Mouse (Mus musculus) fat pad, adult 2 months (tissue): Measurements from ENCODE around the gene Olfr110.
"Not testable (repeated sequence)": the region's sequence is repeated elsewhere in the genome, so short reads cannot be mapped to it uniquely, and the experiment has no call there.

Experiments used
- DNase-seq: peaks from one replicate; pipeline ENCODE4 v3.0.0-alpha.2; 2011; ENCODE audit warnings: low read depth, low spot score; ENCODE audit errors: extremely low read depth

Gene Olfr110

GRCm38 (mm10) chr17:37491930-37492518, at the start of gene Olfr110:
Gene Olfr110 (plus strand): TSS chr17:37492468.
- DNase-seq, result no peak

GRCm38 (mm10) chr17:37445180-37445579, 47.1 kb upstream of the Olfr110 start, which contains the start of gene Olfr108:
Gene Olfr108 (plus strand): TSS chr17:37445480.
- DNase-seq, result no peak

DNA sequence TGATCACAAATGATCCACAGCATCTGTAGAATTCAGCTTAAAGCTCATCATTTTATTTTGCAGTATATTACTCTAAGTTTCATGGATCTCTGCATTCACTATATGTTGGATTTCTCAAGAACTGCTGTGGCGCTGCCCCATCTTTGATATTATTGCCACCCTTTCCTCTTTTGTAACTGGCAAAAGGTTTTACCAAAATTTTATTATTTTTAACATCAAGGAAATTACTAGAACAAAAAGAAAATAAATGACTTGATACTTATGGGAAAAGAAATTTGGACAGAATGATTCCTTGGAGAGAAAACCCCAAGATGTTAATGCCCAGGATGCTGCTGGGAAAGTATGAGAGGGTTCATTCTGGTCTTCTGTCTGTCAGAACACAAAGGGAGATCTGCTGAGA, 33.7 kb upstream of the Olfr110 start, which contains the start of gene Olfr109:
Gene Olfr109 (plus strand): TSS at position 301 of the 400 bp plus-strand sequence.
- DNase-seq, result no peak

DNA sequence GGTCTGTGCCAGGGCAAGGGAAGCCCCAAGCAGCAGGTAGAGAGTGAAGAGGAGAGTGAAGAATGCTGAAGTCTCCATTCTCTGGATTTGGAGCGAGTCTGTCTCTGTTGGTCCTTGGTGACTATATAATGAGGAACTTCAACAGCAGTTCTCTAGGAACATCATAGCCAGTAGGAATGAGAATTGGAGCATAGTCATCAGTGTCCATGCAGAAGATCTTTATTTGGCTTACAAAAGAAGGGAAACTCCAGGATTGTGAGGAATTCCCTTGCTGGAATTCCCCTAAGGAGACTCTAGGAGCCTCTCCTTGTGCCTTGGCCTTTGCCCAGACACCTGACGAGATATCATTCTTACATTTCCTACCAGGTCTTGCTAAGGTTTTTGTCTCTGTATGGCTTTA, 8.8 kb upstream of the Olfr110 start, which contains the start of gene H2-M2:
Gene H2-M2 (minus strand): TSS at position 101 of the 400 bp plus-strand sequence.
- DNase-seq, result no peak

- no peak for DNase-seq
These were observed 15.5 kb downstream of the Olfr110 start, which contains the start of gene Olfr111 for GRCm38 (mm10) chr17:37507730-37508129. Gene Olfr111 (plus strand): TSS chr17:37508030.

DNA sequence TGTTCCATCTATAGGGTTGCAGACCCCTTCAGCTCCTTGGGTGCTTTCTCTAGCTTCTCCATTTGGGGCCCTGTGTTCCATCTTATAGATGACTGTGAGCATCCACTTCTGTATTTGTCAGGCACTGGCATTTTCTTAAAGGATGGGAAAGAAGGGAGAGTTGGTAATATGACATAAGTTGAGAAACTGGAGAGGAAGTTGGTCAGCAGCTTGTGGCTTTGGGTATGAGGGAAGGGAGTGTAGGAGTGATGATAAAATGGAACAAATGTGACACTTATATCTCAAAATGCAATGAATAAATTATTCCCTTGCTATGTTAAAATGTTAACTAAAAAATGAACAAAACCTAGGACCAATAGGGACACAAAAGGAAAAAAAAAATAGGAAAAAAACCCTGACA, 32.3 kb downstream of the Olfr110 start:
- not testable (repeated sequence) for DNase-seq

GRCm38 (mm10) chr17:37525427-37525826, 33.2 kb downstream of the Olfr110 start:
- not testable (repeated sequence) for DNase-seq

DNA sequence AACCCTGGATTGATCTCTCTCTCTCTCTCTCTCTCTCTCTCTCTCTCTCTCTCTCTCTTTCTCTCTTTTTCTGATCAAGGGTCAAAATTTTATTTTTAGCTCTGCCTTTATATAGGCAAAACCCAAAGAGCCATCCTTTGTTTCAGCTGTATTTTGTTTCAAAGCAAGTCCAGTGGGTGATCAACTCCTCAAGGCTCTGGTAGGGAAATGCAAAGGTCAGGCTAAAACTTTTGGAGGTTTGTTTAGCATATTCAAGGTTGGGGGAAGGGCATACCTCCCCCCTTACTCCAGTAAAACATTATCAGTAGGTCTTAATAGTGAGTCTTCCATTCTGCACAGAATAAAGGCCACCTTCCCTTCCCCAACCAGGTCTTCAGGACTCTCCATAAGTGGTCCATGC, 42.9 kb downstream of the Olfr110 start:
- no peak for DNase-seq

- DNase-seq, result not testable (repeated sequence)
These were observed 46.1 kb downstream of the Olfr110 start for GRCm38 (mm10) chr17:37538416-37538815.

DNA sequence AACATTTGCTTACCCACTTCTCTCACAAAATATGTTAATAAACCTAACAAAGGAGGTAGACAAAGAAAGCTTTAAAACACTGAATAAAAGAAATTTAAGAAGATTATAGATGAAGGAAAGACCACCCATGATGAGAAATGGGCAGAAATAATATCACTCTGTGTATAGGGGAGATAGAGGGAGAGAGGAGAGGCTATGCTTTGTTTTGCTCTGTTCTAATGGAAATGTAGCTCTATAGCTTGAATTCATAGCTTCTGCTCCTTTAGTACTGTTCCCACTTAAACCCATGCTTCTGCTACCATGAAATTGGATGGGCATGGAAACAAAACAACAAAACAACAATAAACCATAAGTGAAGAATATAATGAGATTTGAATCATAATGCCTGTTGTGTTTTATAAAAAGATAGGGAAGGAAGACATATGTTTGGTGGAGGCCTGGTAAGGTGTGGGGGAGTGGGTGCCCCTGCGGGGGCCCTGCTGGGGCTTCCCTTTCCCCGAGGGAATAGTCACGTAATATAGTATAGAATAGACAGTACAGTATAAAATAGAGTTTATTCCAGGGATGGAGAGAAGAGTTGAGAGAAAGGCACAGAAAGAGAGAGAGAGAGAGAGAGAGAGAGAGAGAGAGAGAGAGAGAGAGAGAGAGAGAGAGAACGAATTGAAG, 49.3 kb downstream of the Olfr110 start:
- DNase-seq, result no peak

- DNase-seq, result no peak
These were observed 51.6 kb downstream of the Olfr110 start for GRCm38 (mm10) chr17:37543800-37544435.
